Mouse (Mus musculus) lung, postnatal 4 days (tissue): ENCODE results near the gene Reg3d.
"Not testable (repeated sequence)": the region's sequence is repeated elsewhere in the genome, so short reads cannot be mapped to it uniquely, and the experiment has no call there.

Source experiments
- DNase-seq, 2 experiments: peaks; one replicate each; pipeline ENCODE4 v3.0.0; 2021

Gene Reg3d

DNA sequence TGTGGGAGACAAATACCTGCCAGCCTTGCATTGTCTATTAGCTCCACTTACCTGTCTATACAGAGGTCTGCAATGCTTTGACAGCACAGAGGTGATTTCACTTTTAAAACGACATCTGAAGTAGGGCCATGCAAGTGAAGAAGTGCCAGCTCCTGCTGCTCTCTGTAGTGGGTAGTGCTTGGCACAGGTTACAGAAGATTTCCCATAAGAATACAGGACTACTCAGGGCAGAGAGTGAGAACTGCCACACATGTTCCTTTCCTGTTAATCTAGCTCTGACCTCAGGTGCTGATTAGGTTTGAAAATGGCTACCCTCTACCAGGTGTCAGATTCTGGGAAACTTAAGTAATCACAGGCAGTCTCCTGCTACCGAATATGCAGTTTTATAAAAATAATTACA lies at the start of gene Reg3d:
Gene Reg3d (minus strand): TSS at position 101 of the 400 bp plus-strand sequence.
- DNase-seq, result no peak

DNA sequence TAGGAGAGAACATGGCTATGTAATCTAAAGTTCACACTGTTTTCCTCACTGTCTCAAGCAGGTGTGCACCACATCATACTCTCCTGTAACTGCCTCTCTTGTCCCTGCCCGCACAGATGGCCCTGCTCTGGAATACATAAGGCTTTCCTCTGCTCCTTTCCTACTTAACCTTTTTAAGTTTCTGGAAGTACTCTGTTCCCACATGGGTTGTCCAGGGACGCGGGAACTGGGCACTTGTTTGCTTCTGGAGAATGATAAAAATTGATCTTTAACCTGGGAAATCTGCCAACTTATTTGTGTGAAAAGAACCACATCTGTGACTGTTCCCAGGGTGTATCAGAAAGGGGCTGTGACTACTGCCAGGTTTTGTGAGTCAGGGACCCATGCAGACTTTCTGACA lies 46.8 kb upstream of the Reg3d start:
- no peak for DNase-seq

DNA sequence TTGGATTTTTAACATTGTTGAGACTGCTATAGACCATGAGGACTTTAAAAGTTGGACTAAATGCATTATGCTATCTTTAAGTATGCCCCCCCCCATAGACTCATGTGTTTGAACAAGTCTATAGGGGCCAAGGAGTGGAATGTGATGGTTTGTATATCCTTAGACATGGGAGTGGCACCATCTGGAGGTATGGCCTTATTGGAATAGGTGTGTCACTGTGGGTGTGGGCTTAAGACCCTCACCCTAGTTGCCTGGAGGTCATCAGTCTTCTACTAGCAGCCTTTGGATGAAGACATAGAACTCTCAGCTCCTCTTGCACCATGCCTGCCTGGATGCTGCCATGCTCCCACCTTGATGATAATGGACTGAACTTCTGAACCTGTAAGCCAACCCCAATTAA lies 43.7 kb upstream of the Reg3d start, which contains the start of gene Reg1:
Gene Reg1 (plus strand): TSS at position 301 of the 400 bp plus-strand sequence.
- DNase-seq, result not testable (repeated sequence)

DNA sequence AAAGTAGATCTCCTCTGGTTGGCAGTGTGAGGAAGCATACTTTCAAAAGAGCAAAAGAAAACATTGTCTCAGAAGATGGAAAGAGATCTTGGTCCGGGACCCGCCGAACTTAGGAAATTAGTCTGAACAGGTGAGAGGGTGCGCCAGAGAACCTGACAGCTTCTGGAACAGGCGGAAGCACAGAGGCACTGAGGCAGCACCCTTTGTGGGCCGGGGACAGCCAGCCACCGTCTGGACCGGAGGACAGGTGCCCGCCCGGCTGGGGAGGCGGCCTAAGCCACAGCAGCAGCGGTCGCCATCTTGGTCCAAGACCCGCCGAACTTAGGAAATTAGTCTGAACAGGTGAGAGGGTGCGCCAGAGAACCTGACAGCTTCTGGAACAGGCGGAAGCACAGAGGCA lies 16.7 kb upstream of the Reg3d start, which contains the start of gene Reg2:
Gene Reg2 (plus strand): TSS at position 301 of the 400 bp plus-strand sequence.
- not testable (repeated sequence) for DNase-seq

DNA sequence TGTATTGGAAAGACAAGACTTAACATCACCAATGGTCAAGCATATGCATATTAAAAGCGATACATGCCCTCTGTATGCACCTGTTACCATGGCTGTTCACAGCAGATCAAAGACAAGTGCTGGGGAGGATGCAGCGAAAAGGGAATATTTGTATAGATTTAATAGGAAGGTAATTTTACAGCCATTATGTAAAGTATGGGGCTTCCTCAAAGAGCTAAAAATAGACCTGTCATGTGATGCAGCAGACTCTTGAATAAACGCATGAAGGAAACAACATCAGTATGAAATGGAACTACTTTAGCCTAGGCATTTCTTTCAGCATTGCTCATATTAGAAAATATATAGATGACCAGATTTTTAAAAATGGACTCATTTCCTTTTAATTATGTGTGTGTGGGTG lies 6.9 kb upstream of the Reg3d start:
- no peak for DNase-seq

DNA sequence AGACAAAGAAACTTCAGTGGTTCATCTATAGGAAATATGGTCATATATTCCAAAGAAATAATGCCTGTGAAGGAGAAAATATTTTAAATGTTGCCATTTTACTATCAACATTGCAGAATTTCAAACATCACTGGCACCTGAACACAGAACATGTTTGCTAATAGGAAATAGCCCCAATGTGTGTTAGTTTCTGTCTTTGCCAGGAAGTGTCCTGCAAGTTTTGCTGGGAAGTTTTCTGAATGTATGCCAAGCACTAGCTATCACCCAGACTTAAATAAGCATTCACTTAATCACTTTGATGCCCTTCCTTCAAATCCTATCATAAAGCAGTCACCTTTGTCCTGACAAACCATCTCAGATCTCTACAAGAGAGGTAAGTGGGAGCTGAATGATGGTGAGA lies 1.7 kb upstream of the Reg3d start, which contains the start of gene Reg3a:
Gene Reg3a (plus strand): TSS at position 301 of the 400 bp plus-strand sequence.
- no peak for DNase-seq

DNA sequence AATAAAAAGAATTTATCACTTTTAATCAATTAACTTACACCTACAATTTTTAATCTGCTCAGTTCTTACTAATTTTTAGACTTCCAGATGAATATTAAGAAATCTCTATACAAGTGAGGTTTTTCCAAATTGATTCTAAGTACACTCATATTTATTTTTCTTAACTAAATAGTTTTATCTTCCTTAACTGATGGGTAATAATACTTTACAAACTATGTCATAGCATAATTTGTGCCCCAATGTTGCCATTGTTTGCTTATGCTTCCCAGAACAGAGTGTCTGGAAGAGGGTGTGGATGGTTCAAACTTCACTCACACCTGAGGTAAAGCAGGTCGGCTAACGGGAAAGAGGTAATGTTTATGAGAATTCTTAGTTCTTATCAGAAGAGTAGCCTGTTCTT lies 8.3 kb downstream of the Reg3d start, which contains the start of gene Reg3b:
Gene Reg3b (plus strand): TSS at position 301 of the 400 bp plus-strand sequence.
- no peak for DNase-seq

DNA sequence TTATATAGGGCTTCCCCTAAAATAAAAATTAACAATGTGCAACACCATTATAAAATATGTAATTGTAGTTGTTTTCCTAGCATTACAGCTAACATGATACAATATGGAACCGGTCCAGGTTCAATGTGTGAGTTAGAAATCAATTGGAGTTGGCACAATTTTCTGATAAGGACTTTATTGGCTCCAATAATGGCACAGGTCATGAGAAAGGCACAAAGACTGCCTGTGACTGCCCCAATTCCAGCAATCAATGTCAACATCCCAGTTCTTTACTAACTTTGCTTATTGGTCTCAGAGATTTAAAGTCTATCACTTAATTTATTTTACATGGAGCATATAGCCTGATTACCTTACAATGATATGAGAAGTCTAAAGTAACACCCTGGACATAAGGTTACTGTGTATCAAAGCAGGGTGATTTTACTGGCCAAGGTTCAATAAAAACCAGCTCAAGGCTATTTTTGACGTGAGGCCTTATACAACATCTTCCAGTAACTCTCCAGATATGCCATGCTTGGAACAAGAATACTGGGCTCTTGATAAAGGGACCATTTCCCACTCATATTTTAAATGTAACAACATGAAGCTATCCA lies 16.6 kb downstream of the Reg3d start:
- DNase-seq, result no peak

DNA sequence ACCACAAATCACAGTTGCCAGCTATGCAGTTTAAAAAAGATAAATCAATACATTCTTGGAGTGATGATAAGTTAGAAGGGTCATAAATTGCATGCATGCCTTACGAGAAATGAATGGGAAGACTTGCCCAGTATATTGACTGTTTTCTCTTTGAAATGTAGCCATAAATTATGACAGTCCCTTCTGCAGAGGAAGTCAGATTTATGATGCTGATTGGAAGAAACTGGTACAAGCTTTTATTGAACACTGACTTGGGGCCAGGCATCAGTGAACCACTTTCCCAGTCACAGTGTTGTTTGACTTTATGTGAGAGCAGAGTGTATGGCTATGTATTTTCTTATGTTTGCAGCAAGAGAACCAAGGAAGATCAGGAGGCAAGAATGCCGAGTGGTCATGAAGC lies 37.0 kb downstream of the Reg3d start:
- no peak for DNase-seq

DNA sequence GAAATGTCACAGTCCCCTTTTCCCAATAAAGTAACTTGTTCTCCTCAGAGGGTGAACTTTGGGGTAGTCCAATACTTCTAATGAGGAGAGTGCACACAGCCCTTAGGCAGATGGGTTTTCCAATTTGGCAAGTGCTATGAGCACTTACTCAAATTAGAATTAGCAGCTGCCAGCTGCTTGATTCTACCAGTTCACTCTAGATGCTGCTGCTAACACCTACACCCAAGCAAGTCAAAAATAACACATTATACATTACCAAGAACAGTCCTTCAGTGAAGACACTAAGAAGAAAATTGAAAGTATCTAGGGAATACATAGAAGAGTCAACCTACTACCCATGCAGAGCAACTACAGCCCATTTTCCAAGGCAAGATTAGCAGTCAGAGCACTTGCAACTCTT lies 38.4 kb downstream of the Reg3d start:
- no peak for DNase-seq

DNA sequence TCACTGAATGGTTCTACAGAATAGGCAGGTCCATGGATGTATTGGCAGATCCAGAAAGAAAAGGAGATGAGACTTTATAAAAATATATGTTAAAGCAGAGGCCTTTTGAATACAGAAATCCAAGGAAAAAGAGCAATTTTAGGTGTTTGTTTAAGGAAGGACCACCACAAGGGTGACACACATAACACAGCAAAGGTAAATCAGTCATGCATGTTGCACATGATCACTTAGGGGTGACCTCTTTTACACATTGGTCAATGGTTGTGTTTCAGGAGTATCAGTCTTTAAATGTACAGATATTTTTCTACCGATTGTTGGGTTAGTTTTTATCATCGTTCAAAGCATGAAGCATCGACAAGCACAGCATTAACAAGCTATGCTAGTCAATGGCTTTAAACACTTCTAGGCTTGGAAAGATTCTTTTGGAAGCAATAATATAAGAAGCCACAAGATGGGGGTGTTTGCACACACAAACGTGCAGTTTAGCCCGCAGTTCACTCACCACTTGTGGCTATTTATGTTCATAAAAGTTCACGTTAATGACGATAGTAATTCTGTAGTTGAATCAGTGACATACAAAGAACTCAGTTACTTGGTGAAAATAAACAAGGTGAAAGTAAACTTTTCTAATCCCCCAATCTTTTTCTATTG lies 46.6 kb downstream of the Reg3d start:
- DNase-seq, result no peak

DNA sequence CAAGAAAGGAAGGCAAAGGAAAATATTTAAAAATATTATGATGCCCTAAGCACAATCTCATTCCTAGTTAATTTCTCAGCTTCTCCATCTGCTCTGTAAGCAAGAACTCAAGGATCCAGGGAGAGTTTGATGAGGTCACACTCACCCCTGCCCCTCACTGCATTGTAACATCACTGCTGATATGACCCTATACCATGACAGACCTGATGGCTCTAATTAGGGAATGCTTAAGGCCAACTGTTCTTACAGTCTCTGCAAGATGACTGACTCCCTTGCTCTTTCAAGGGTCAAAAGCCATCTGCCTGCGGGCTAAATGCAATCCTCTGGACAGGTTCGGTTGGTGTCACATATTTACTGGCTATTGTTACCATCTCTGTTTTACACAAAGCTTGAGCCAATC lies 49.5 kb downstream of the Reg3d start:
- DNase-seq, result no peak

DNA sequence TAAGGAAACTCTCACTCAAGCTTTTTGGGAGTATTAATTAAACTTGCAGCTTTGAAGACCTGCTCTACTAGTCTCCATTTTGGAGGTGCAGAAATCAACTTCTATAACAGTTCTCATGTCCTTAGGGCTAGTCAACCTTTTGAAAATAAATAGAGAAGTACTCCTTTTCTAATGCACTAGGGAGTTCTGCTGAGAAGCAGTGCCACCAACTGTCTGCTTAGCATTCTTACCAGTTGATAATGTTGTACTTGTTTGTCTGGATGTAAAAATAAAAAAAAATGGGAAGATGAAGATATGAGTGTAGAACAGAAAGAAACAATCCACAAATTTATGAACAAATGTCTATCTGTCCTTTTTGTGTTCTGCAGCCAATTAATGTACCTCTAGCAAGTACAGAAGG lies 50.9 kb downstream of the Reg3d start:
- DNase-seq, result no peak
